Mouse (Mus musculus): ENCODE data around the gene Hist2h2aa2. TPM values are rescaled to one million over a fixed set of nuclear protein-coding genes. Genes with fewer than 3 reads are reported as not detected.
"Not testable (repeated sequence)": the region's sequence is repeated elsewhere in the genome, so short reads cannot be mapped to it uniquely, and the experiment has no call there.

Hist2h2aa2 gene
- total and polyA plus RNA-seq, 3 experiments = 18.4 to 11,232 TPM; not detected in 1

DNA sequence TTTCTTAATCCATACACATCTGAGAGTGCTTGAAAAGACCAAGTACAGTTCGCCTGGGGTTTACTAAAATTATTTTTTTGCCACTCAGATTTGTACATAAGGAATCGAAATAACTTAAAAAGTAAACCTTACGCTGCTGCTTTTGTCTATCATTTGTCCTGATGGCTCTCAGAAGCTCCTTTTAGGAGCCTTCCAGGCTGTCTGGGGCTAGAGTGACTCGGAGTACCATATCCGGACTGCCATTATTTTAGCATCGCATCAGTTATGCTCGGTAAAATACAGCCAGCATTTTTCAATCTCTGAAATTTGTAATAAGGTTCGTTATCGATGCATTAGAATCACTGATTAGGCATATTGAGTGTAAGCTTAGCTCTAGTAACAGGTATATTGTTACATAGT, 722 bp upstream of the Hist2h2aa2 start:
- Histone ChIP-seq H3K4me1 (ENCODE audit: control insufficient read depth in 1 of 2, insufficient read depth in 2 of 2, low read length in 2 of 2) (peaks cover 13 to 41% of the 10 kb centered on the region in 2 experiments), H3K4me3 (ENCODE audit: control insufficient read depth in 1 of 2, insufficient read depth in 1 of 2, low read depth in 2 of 2, low read length in 2 of 2) (peak overlapping the region; percentile 38 to 55)
- no peak for TF ChIP-seq E2F4 (IDR thresholded peaks at IDR 0.05; ENCODE audit: borderline replicate concordance, low read depth, low read length)
- no peak for TF ChIP-seq ZNF384 (IDR thresholded peaks at IDR 0.05; ENCODE audit: low read depth, low read length)
- no peak for TF ChIP-seq ETS1 (IDR thresholded peaks at IDR 0.05; ENCODE audit: low read depth, low read length)
- TF ChIP-seq CHD2 (IDR thresholded peaks at IDR 0.05; ENCODE audit: low read length) = no peak
- no peak for TF ChIP-seq MYC (IDR thresholded peaks at IDR 0.05; ENCODE audit: low read depth, low read length)
- TF ChIP-seq MAZ (IDR thresholded peaks at IDR 0.05; ENCODE audit: low read depth, low read length) = no peak
- TF ChIP-seq USF1 (IDR thresholded peaks at IDR 0.05; ENCODE audit: low read depth, low read length) = no peak
- no peak for TF ChIP-seq EP300 (IDR thresholded peaks at IDR 0.05; ENCODE audit: low read depth in 1 of 2, low read length in 2 of 2)
- TF ChIP-seq HCFC1 (IDR thresholded peaks at IDR 0.05; ENCODE audit: low read depth, low read length) = no peak
- no peak for TF ChIP-seq MXI1 (IDR thresholded peaks at IDR 0.05; ENCODE audit: low read depth, low read length)
- TF ChIP-seq BHLHE40 (IDR thresholded peaks at IDR 0.05; ENCODE audit: borderline replicate concordance, low read depth, low read length) = no peak

GRCm38 (mm10) chr3:96238954-96239793, 902 bp downstream of the Hist2h2aa2 start, which contains the start of gene Hist2h3c2:
Gene Hist2h3c2 (minus strand): TSS chr3:96239127.
- Histone ChIP-seq H3K27ac (ENCODE audit: control insufficient read depth, low read depth, low read length) (peak within 1 kb of the TSS; percentile 93), H3K4me1 (ENCODE audit: control insufficient read depth in 1 of 2, insufficient read depth in 2 of 2, low read length in 2 of 2) (peaks cover 10 to 39% of the 10 kb centered on the region in 2 experiments), H3K4me3 (ENCODE audit: control insufficient read depth in 1 of 2, insufficient read depth in 1 of 2, low read depth in 2 of 2, low read length in 2 of 2) (peak within 1 kb of the TSS; percentile 1 to 57), H3K36me3 (ENCODE audit: control insufficient read depth in 1 of 2, insufficient read depth in 2 of 2, low read length in 2 of 2) (peaks cover 0 to 42% of the 10 kb centered on the region in 2 experiments; a peak in 2 of 4 replicates), H3K9ac (ENCODE audit: control insufficient read depth, low read depth, low read length, poor library complexity, severe bottlenecking) (peak within 1 kb of the TSS; percentile 74)
- H3K27me3 ChIP-seq (ENCODE audit: control insufficient read depth in 1 of 2, insufficient read depth in 2 of 2, low read length in 2 of 2); DNase-seq (ENCODE audit: low read depth, low spot score); H3K9me3 ChIP-seq (replicated peaks; ENCODE audit: insufficient read depth, low read length); H3K79me2 ChIP-seq (ENCODE audit: control insufficient read depth, insufficient read depth, low read length, poor library complexity): not testable (repeated sequence)
- TF ChIP-seq POLR2AphosphoS5 (IDR thresholded peaks at IDR 0.05; ENCODE audit: borderline replicate concordance, low read depth, low read length) (peak; percentile 90), POLR2A (IDR thresholded peaks at IDR 0.05; ENCODE audit: control insufficient read depth in 1 of 2, insufficient read depth in 1 of 2, low read depth in 1 of 2, low read length in 2 of 2, poor library complexity in 1 of 2) (peak in 1 of 2 experiments; percentile 56; a peak in 1 of 4 replicates)

More for the DNA sequence above, 722 bp upstream of the Hist2h2aa2 start:
- H3K27me3 ChIP-seq (ENCODE audit: control insufficient read depth in 1 of 2, insufficient read depth in 2 of 2, low read length in 2 of 2) = no peaks in the 10 kb centered on the region
- peaks cover 0 to 49% of the 10 kb centered on the region in 2 experiments; a peak in 2 of 4 replicates for H3K36me3 ChIP-seq (ENCODE audit: control insufficient read depth in 1 of 2, insufficient read depth in 2 of 2, low read length in 2 of 2)
- H3K9ac ChIP-seq (ENCODE audit: control insufficient read depth, low read depth, low read length, poor library complexity, severe bottlenecking) = peak overlapping the region; percentile 90
- no peaks in the 10 kb centered on the region for H3K9me3 ChIP-seq (replicated peaks; ENCODE audit: insufficient read depth, low read length)
- H3K79me2 ChIP-seq (ENCODE audit: control insufficient read depth, insufficient read depth, low read length, poor library complexity) = peaks cover 7% of the 10 kb centered on the region
- peak overlapping the region; percentile 92 for H3K27ac ChIP-seq (ENCODE audit: control insufficient read depth, low read depth, low read length)
- DNase-seq (ENCODE audit: low read depth, low spot score) = peak; percentile 73

All from MEL (cell line).